Mouse (Mus musculus) neural tube, embryonic 13.5 days (tissue): ENCODE results near the gene Tcap. TPM values are rescaled to one million over a fixed set of nuclear protein-coding genes. Genes with fewer than 3 reads are reported as not detected.

Experiments
- ATAC-seq: fragments of 200-750 bp; cut with Nextera tagmentation; 2 replicates; pipeline ENCODE4 v1.8.0; 2017; ENCODE audit warnings: low read depth, mild to moderate bottlenecking, moderate TSS enrichment, moderate library complexity
- H3K27ac ChIP-seq: fragments of 300-500 bp; sonication (generic); replicated peaks from 2 replicates; pipeline ENCODE4 v1.5.1; 2015; ENCODE audit warnings: moderate library complexity, mild to moderate bottlenecking, inconsistent platforms
- H3K27me3 ChIP-seq: fragments of 300-500 bp; sonication (generic); 2 replicates; pipeline ENCODE4 v1.6.1; 2015; ENCODE audit warnings: mild to moderate bottlenecking, inconsistent platforms
- H3K36me3 ChIP-seq: fragments of 300-500 bp; sonication (generic); 2 replicates; pipeline ENCODE4 v1.6.1; 2015; ENCODE audit warnings: mild to moderate bottlenecking, inconsistent platforms
- H3K4me1 ChIP-seq: fragments of 300-500 bp; sonication (generic); replicated peaks from 2 replicates; pipeline ENCODE4 v1.6.1; 2015; ENCODE audit warnings: inconsistent platforms
- H3K4me2 ChIP-seq: fragments of 300-500 bp; sonication (generic); 2 replicates; pipeline ENCODE4 v1.6.1; 2015; ENCODE audit warnings: inconsistent platforms, mild to moderate bottlenecking, moderate library complexity
- H3K4me3 ChIP-seq: fragments of 300-500 bp; sonication (generic); 2 replicates; pipeline ENCODE4 v1.5.1; 2015; ENCODE audit warnings: mild to moderate bottlenecking, inconsistent platforms
- H3K9ac ChIP-seq: fragments of 300-500 bp; sonication (generic); 2 replicates; pipeline ENCODE4 v1.6.1; 2015; ENCODE audit warnings: moderate library complexity, mild to moderate bottlenecking, inconsistent platforms
- H3K9me3 ChIP-seq: fragments of 300-500 bp; sonication (generic); 2 replicates; pipeline ENCODE4 v1.6.1; 2016; ENCODE audit warnings: inconsistent platforms
- WGBS: fragments of 180-500 bp; shearing (Covaris S2); methylation state at CpG from one replicate; pipeline ENCODE4 v1.1.7; 2015; 5-methylcytosine and 5-hydroxymethylcytosine counted together
- polyA plus RNA-seq: library from polyadenylated mRNA; unstranded; fragments of >200 nt; fragmentation: Nextera tagmentation; extraction: Ambion mirVana; gene quantifications from 2 replicates; pipeline ENCODE4 v1.2.1, GENCODE M21; 2015

The Tcap gene
- polyA plus RNA-seq, 1 experiment from 2014 or later: 0.42 TPM

DNA sequence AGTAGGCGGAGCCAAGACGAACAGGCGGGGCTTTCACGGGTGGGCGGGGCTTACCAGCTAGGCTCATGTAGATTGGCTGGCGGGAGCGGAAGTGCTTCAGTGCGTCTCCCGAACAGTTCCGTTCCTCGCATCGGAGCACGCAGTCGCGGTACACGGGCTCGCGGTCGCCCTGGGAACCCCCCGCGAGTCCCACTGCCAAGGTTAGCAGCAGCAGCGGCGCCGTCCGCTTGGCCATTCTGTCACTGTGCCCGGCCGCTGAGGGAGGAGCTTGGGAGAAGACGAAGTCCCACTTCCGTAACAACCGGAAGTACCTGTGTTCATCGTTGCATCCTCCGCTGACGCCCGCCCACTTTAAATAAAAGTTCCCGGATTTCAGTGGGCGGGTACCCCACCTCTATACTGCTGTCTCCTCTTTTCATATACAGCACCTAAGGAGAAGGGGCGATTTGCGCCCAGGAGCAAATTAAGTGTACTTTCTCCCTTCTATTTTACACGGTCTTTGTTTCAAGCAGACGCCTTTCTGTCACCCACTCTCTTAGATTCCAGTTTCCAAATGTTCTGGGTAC is 16.6 kb downstream of the Tcap start, which contains the start of gene Pgap3:
TSS of gene Pgap3 (minus strand) at position 330 of the 566 bp plus-strand sequence.
- Histone ChIP-seq H3K4me2 (peak within 1 kb of the TSS; percentile 74), H3K9me3 (no peaks in the 10 kb centered on the region), H3K36me3 (no peaks in the 10 kb centered on the region; the same call in 1 of the 2 replicates), H3K9ac (peak within 1 kb of the TSS; percentile 80), H3K4me1 (peaks cover 17% of the 10 kb centered on the region), H3K27me3 (peaks cover 14% of the 10 kb centered on the region), H3K4me3 (peak within 1 kb of the TSS; percentile 63), H3K27ac (peak within 1 kb of the TSS; percentile 98)
- under 1% methylated on average over 40 of the region's 40 CpGs for WGBS
- ATAC-seq: peak; percentile 94

DNA sequence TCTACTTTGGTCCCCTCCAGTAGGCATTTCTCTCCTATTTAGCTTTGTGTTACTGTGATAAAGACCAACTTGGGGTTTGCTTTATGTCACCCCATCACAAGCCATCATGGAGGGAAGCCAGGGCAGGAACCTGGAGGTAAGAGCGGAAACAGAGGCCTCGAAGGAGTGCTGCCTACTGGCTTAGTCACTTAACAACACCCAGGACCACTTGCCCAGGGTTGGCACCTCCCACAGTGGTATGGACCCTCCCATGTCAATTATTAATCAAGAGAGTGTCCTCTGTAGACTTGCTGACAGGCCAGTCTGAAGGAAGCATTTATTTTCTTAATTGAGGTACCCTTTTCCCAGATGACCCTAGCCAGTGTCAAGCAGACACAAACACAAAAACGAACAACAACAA is 17.2 kb downstream of the Tcap start:
- H3K36me3 ChIP-seq: no peaks in the 10 kb centered on the region; the same call in 1 of the 2 replicates
- peak overlapping the region; percentile 63 for H3K4me3 ChIP-seq
- peak overlapping the region; percentile 74 for H3K4me2 ChIP-seq
- peak overlapping the region; percentile 98; the same call in 1 of the 2 replicates for H3K27ac ChIP-seq
- WGBS: 61% methylated on average over 3 of the region's 3 CpGs
- peaks cover 14% of the 10 kb centered on the region for H3K27me3 ChIP-seq
- H3K9me3 ChIP-seq: no peaks in the 10 kb centered on the region
- H3K9ac ChIP-seq: peak overlapping the region; percentile 80
- peaks cover 16% of the 10 kb centered on the region for H3K4me1 ChIP-seq
- 0 out of 2 replicates have a peak, but pooled peaks have one; percentile 9 for ATAC-seq

DNA sequence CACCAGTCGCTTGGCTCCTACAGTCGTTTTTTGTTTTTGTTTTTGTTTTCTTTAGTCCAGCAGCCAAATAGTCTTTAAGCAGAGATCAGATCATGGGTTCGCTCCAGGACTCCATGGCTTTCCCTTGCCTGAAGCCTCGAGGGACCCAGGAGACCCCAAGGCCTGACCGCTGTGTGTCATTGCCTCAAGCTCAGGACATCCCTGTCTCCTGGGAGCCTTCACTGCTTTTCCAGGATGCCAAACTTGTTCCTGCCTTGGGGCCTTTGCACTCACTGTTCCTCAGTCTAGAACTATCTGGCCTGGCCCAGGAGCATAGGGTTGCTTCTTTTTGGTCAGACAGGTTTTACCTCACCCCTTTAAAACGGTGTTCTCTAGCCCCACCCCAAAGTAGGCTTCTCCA is 23.0 kb downstream of the Tcap start:
- no peak overlapping the region for H3K27ac ChIP-seq
- no peak for ATAC-seq
- H3K9ac ChIP-seq: no peak overlapping the region
- H3K4me1 ChIP-seq: peaks cover 12% of the 10 kb centered on the region
- no peaks in the 10 kb centered on the region for H3K9me3 ChIP-seq
- peaks cover 36% of the 10 kb centered on the region for H3K27me3 ChIP-seq
- H3K4me3 ChIP-seq: no peak overlapping the region
- no peaks in the 10 kb centered on the region for H3K36me3 ChIP-seq
- 74% methylated on average over 6 of the region's 6 CpGs for WGBS
- H3K4me2 ChIP-seq: no peak overlapping the region

DNA sequence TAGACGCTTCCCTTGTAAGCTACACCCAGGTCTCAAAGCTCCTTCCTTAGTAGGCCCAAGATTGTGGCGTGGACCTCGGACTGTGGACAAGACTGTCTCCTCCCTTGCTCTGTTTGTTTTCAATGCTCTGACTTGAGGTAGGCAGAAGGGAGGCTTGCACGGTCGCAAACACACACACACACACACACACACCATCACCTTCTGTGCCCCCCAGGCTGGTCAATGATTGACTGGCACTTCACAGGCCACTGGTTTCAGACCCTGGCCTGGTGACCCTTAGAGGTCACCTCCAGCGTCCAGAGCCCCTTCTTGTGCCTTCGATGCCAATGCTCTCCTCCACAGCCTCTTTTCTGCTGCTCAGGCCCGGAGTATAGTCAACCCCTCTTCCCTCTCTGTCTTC is 25.3 kb downstream of the Tcap start:
- peak overlapping the region; percentile 52 for H3K9ac ChIP-seq
- peak overlapping the region; percentile 35 for H3K27ac ChIP-seq
- WGBS: 54% methylated on average over 8 of the region's 8 CpGs
- H3K4me2 ChIP-seq: peak overlapping the region; percentile 31
- no peaks in the 10 kb centered on the region for H3K9me3 ChIP-seq
- H3K36me3 ChIP-seq: no peaks in the 10 kb centered on the region
- ATAC-seq: no peak
- peaks cover 41% of the 10 kb centered on the region for H3K27me3 ChIP-seq
- H3K4me3 ChIP-seq: no peak overlapping the region
- peaks cover 35% of the 10 kb centered on the region for H3K4me1 ChIP-seq

DNA sequence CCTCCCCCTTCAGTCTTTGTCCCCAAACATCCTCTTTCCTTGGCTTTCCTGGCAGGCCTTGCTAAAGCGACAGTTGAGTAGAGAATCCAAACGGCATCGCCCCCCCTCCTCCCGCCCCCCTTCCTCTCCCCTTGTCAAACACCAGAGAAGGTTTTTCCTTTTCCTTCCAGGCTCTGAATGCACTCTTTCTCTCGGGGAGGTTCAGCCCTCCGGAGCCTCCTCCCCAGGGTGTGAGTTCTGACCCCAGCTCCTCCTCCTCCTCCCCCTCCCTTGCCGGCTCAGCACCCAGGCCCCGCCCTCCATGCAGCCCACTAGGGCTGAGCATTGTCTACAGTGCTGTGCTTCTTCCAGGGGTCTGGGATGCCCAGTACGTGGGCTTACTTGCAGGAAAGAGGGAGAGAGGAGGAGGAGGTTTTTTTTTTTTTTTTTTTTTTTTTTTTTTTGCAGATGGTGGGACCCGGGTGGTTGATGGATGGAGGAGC is 25.8 kb downstream of the Tcap start:
- H3K9me3 ChIP-seq: no peaks in the 10 kb centered on the region
- peak overlapping the region; percentile 31 for H3K4me2 ChIP-seq
- H3K27ac ChIP-seq: peak overlapping the region; percentile 35
- peak; percentile 57; the same call in 1 of the 2 replicates for ATAC-seq
- H3K27me3 ChIP-seq: peaks cover 45% of the 10 kb centered on the region
- H3K4me1 ChIP-seq: peaks cover 40% of the 10 kb centered on the region
- 3% methylated on average over 10 of the region's 10 CpGs for WGBS
- H3K36me3 ChIP-seq: no peaks in the 10 kb centered on the region
- no peak overlapping the region for H3K4me3 ChIP-seq
- peak overlapping the region; percentile 52; the same call in 1 of the 2 replicates for H3K9ac ChIP-seq

DNA sequence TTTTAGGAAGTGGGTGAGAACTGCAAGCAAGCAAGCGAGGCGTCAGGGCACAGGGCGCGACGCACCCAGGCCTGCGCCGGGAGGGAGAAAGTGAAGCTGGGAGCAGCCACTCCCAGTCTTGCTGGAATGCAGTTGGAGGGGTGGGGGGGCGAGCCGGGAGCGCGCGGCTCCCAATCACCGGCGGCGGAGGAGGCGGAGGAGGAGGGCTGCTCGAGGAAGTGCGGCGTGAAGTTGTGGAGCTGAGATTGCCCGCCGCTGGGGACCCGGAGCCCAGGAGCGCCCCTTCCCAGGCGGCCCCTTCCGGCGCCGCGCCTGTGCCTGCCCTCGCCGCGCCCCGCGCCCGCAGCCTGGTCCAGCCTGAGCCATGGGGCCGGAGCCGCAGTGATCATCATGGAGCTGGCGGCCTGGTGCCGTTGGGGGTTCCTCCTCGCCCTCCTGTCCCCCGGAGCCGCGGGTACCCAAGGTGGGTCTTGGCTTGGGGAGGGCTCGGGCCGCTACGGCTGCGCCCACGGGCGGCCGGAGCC is 28.7 kb downstream of the Tcap start, which contains the start of gene Erbb2:
TSS of gene Erbb2 (plus strand) at position 198 of the 524 bp plus-strand sequence.
- Histone ChIP-seq H3K9me3 (no peaks in the 10 kb centered on the region), H3K4me2 (peak within 1 kb of the TSS; percentile 96), H3K27ac (peak within 1 kb of the TSS; percentile 84), H3K36me3 (no peaks in the 10 kb centered on the region), H3K4me1 (peaks cover 51% of the 10 kb centered on the region), H3K4me3 (peak within 1 kb of the TSS; percentile 64), H3K9ac (peak within 1 kb of the TSS; percentile 82), H3K27me3 (peaks cover 47% of the 10 kb centered on the region)
- 1% methylated on average over 47 of the region's 49 CpGs for WGBS
- peak; percentile 60 for ATAC-seq

DNA sequence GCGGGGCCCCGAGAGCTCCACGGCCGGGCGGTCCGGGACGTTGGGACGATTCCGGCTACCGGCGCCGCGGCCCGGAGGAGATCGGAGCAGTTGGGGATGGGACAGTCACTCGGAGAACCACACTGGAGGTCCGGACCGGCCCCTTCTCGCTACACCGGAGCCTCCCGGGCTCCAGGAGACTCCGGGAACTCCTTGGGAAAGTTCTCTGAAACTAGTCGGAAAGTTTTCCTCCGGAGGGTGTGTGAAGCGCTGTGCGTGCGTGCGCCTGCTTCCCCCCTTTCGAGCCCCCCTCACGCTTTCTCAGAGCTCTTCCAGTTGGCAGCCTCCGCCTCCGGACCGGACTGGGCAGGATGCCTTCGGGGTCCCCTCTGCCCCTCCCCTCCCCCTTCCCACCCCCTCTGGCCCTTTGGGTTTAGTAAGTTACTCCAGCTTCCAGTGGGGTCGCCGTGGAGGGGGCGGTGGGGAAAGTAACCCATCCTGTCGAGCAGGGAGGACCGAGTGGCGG is 29.2 kb downstream of the Tcap start:
- Histone ChIP-seq H3K36me3 (no peaks in the 10 kb centered on the region), H3K27ac (peak overlapping the region; percentile 84), H3K9ac (peak overlapping the region; percentile 82), H3K27me3 (peaks cover 47% of the 10 kb centered on the region), H3K4me1 (peaks cover 51% of the 10 kb centered on the region), H3K4me3 (peak overlapping the region; percentile 64), H3K4me2 (peak overlapping the region; percentile 96), H3K9me3 (no peaks in the 10 kb centered on the region)
- ATAC-seq: peak; percentile 62
- under 1% methylated on average over 40 of the region's 40 CpGs for WGBS

DNA sequence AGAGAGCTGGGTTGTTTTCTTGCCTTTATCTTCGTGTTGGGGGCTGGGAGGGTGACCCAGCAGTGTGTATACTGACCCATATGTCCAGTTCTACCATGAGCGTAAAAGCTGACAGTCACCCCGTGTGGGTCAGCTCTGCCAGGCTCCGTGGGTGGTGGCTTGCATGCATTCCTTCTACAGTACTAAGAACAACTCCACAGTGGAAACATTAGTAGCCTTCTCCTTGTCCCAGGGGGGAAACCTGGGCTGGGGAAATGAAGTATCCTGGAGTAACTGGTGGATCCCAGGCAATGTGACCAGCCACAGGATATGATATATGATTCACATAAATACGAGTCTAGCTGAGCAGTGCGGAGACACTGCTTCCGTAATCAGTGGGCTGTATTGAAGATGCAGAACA is 30.1 kb downstream of the Tcap start:
- Histone ChIP-seq H3K4me2 (peak overlapping the region; percentile 96), H3K4me3 (peak overlapping the region; percentile 64), H3K4me1 (peaks cover 50% of the 10 kb centered on the region), H3K9me3 (no peaks in the 10 kb centered on the region), H3K36me3 (no peaks in the 10 kb centered on the region), H3K27ac (0 out of 2 replicates have a peak overlapping the region, but pooled peaks have one; percentile 3), H3K9ac (peak overlapping the region; percentile 82), H3K27me3 (peaks cover 47% of the 10 kb centered on the region)
- WGBS: 17% methylated on average over 7 of the region's 7 CpGs
- ATAC-seq: no peak

DNA sequence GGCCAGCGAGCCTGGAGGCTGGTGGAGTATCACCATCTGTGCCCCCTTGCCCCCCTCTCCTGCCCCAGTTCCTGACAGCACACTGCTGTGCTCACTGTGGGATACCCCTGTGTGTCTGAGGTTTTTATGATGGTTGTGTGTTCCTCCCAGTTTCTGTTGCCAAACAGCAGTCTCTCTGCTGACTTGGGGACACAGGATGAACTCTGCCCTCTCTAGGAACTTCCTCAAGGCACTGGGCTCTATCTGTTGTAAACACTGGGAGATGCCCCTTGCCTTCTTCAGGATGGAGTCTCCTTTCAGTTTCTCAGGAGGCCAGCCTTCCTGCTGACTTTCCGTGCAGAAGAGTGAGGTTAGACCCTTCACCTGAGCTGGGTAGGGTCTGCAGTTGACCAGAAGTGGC is 30.6 kb downstream of the Tcap start:
- H3K4me1 ChIP-seq: peaks cover 46% of the 10 kb centered on the region
- peaks cover 47% of the 10 kb centered on the region for H3K27me3 ChIP-seq
- no peak overlapping the region for H3K27ac ChIP-seq
- ATAC-seq: no peak; the same call in 1 of the 2 replicates
- H3K9me3 ChIP-seq: no peaks in the 10 kb centered on the region
- H3K4me3 ChIP-seq: peak overlapping the region; percentile 64
- 5% methylated on average over 2 of the region's 2 CpGs for WGBS
- peak overlapping the region; percentile 96 for H3K4me2 ChIP-seq
- H3K36me3 ChIP-seq: no peaks in the 10 kb centered on the region
- H3K9ac ChIP-seq: peak overlapping the region; percentile 82; the same call in 1 of the 2 replicates

DNA sequence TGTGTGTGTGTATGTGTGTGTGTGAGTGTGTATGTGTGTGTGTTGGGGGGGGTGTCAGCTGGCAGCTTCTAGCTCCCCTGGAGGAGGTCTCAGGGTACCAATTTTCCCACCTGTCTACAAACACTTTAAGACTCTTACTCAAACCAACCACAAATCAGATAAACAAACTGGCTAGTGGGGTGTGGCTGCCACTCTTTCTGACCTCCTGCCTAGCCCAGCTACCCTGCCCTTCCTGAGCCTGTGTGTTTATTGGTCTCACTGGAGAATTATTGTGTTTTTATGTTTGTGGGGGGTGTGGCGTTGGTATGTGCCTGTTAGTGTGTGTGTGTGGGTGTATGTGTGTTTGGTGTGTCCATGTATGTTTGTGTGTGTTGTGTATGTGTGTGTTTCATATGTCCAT is 33.5 kb downstream of the Tcap start:
- 93% methylated on average over 1 of the region's 1 CpGs for WGBS
- Histone ChIP-seq H3K9me3 (no peaks in the 10 kb centered on the region), H3K4me1 (peaks cover 35% of the 10 kb centered on the region), H3K4me2 (no peak overlapping the region), H3K27me3 (peaks cover 21% of the 10 kb centered on the region), H3K4me3 (no peak overlapping the region), H3K9ac (no peak overlapping the region), H3K36me3 (no peaks in the 10 kb centered on the region), H3K27ac (no peak overlapping the region)
- ATAC-seq: no peak

DNA sequence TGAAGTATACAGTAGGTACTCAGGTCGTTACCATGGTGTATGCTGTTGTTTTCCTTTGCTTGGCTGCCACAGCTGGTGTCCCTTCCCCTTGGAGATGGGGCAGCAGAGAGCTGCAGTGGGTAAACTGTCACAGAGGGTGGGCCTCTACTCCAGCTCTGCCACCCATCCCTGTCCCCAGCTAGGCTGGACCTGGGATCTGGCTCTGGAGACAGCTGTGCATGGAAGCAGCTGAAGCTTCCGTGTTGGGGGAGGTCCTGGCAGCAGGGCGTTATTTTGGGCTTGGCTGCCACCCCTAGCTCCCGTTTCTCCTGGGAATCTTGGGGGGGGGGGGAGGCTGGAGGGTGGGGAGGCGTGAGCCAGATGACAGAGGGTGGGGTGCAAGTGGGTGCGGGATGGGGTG is 34.7 kb downstream of the Tcap start:
- Histone ChIP-seq H3K27me3 (peaks cover 10% of the 10 kb centered on the region; the same call in 1 of the 2 replicates), H3K4me1 (peaks cover 23% of the 10 kb centered on the region), H3K27ac (no peak overlapping the region), H3K36me3 (no peaks in the 10 kb centered on the region), H3K9ac (no peak overlapping the region), H3K4me2 (no peak overlapping the region), H3K4me3 (no peak overlapping the region), H3K9me3 (no peaks in the 10 kb centered on the region)
- WGBS: 79% methylated on average over 6 of the region's 6 CpGs
- ATAC-seq: no peak

DNA sequence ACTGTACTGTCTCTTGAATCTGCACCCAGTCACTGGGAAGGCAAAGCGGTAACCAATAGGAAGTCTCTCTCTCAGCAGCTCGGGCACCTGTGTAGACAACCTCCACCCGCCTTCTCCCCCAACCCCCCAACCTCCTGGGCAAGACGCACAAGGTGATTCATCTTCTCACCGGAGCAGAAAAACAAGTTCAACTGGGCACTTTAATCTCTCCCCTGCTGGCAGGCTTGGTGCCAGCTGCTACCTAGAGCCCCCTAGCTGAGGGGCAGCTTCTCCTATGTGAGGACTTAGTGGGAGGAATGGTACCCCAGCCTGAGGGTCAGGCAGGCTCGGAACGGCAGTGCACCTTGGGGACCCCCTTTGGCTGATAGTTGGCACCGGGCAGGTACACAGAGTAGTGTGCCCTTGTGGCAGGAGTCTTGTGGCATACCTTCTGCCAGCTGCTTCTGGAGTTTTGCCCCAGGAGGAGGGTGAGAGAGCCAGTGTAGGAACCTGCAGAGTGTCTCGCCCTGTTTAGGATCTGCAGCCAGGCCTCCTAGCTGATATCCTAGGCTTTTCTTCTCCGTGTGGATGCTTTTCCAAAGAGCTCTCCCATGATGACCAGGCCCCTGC is 35.4 kb downstream of the Tcap start:
- peaks cover 15% of the 10 kb centered on the region for H3K4me1 ChIP-seq
- peaks cover 5% of the 10 kb centered on the region; the same call in 1 of the 2 replicates for H3K27me3 ChIP-seq
- no peak overlapping the region for H3K27ac ChIP-seq
- H3K9ac ChIP-seq: no peak overlapping the region
- no peak overlapping the region for H3K4me3 ChIP-seq
- 82% methylated on average over 10 of the region's 10 CpGs for WGBS
- no peak for ATAC-seq
- no peak overlapping the region for H3K4me2 ChIP-seq
- no peaks in the 10 kb centered on the region for H3K36me3 ChIP-seq
- H3K9me3 ChIP-seq: no peaks in the 10 kb centered on the region
